Mouse (Mus musculus): ENCODE results near the gene Ubald2.
"Not testable (repeated sequence)": the region's sequence is repeated elsewhere in the genome, so short reads cannot be mapped to it uniquely, and the experiment has no call there.

The Ubald2 gene

GRCm38 (mm10) chr11:116463833-116464232, 29.9 kb downstream of the Ubald2 start:
- DNase-seq (ENCODE audit: low read depth, low spot score) = peak; percentile 88

- no peak for DNase-seq (ENCODE audit: low read depth, low spot score)
Measured at GRCm38 (mm10) chr11:116466141-116466540, 32.2 kb downstream of the Ubald2 start, which contains the start of gene Qrich2. Gene Qrich2 (minus strand): TSS chr11:116466241.

GRCm38 (mm10) chr11:116468338-116468737, 34.4 kb downstream of the Ubald2 start:
- DNase-seq (ENCODE audit: low read depth, low spot score) = not testable (repeated sequence)

GRCm38 (mm10) chr11:116470249-116470648, 36.4 kb downstream of the Ubald2 start:
- no peak for DNase-seq (ENCODE audit: low read depth, low spot score)

GRCm38 (mm10) chr11:116470896-116471295, 37.0 kb downstream of the Ubald2 start:
- DNase-seq (ENCODE audit: low read depth, low spot score) = no peak

- DNase-seq (ENCODE audit: low read depth, low spot score) = no peak
Measured at GRCm38 (mm10) chr11:116472275-116472674, 38.4 kb downstream of the Ubald2 start.

GRCm38 (mm10) chr11:116476041-116476440, 42.1 kb downstream of the Ubald2 start:
- no peak for DNase-seq (ENCODE audit: low read depth, low spot score)

- DNase-seq (ENCODE audit: low read depth, low spot score) = no peak
Measured at GRCm38 (mm10) chr11:116476696-116477095, 42.8 kb downstream of the Ubald2 start.

GRCm38 (mm10) chr11:116477160-116477759, 43.4 kb downstream of the Ubald2 start:
- DNase-seq (ENCODE audit: low read depth, low spot score) = no peak

- no peak for DNase-seq (ENCODE audit: low read depth, low spot score)
Measured at GRCm38 (mm10) chr11:116478978-116479377, 45.1 kb downstream of the Ubald2 start.

- no peak for DNase-seq (ENCODE audit: low read depth, low spot score)
Measured at GRCm38 (mm10) chr11:116479832-116480231, 45.9 kb downstream of the Ubald2 start.

GRCm38 (mm10) chr11:116480975-116481374, 47.1 kb downstream of the Ubald2 start:
- no peak for DNase-seq (ENCODE audit: low read depth, low spot score)

GRCm38 (mm10) chr11:116481776-116482175, 47.9 kb downstream of the Ubald2 start:
- no peak for DNase-seq (ENCODE audit: low read depth, low spot score)

- no peak for DNase-seq (ENCODE audit: low read depth, low spot score)
Measured at GRCm38 (mm10) chr11:116484261-116484660, 50.4 kb downstream of the Ubald2 start.

- DNase-seq (ENCODE audit: low read depth, low spot score) = no peak
Measured at GRCm38 (mm10) chr11:116488207-116488606, 54.3 kb downstream of the Ubald2 start.

All from WW6 (cell line).